Mouse (Mus musculus) forebrain, embryonic 16.5 days (tissue): ENCODE measurements around the gene Fam50b. TPM values are rescaled to one million over a fixed set of nuclear protein-coding genes. Genes with fewer than 3 reads are reported as not detected.

Experiments used
- ATAC-seq: fragments of 200-750 bp; cut with Nextera tagmentation; 2 replicates; pipeline ENCODE4 v1.8.0; 2017; ENCODE audit warnings: mild to moderate bottlenecking, moderate library complexity
- H3K27ac ChIP-seq: fragments of 300-500 bp; sonication (generic); 2 replicates; pipeline ENCODE4 v1.5.1; 2014; ENCODE audit warnings: low read length, control low read depth
- H3K27me3 ChIP-seq: fragments of 300-500 bp; sonication (generic); replicated peaks from 2 replicates; pipeline ENCODE4 v1.6.1; 2014; ENCODE audit warnings: low read length; ENCODE audit not compliant: control insufficient read depth, insufficient read depth
- H3K36me3 ChIP-seq: fragments of 300-500 bp; sonication (generic); 2 replicates; pipeline ENCODE4 v1.6.1; 2014; ENCODE audit not compliant: control insufficient read depth, insufficient read depth
- H3K4me1 ChIP-seq: fragments of 300-500 bp; sonication (generic); replicated peaks from 2 replicates; pipeline ENCODE4 v1.6.1; 2014; ENCODE audit warnings: low read length; ENCODE audit not compliant: control insufficient read depth, insufficient read depth
- H3K4me2 ChIP-seq: fragments of 300-500 bp; sonication (generic); 2 replicates; pipeline ENCODE4 v1.6.1; 2014; ENCODE audit warnings: mild to moderate bottlenecking, low read length, control low read depth
- H3K4me3 ChIP-seq: fragments of 300-500 bp; sonication (generic); replicated peaks from 2 replicates; pipeline ENCODE4 v1.5.1; 2014; ENCODE audit warnings: mild to moderate bottlenecking, low read length, control low read depth
- H3K9ac ChIP-seq: fragments of 300-500 bp; sonication (generic); replicated peaks from 2 replicates; pipeline ENCODE4 v1.6.1; 2014; ENCODE audit warnings: low read depth, low read length, control low read depth
- H3K9me3 ChIP-seq: fragments of 300-500 bp; sonication (generic); 2 replicates; pipeline ENCODE4 v1.6.1; 2016; ENCODE audit warnings: low read length; ENCODE audit not compliant: control insufficient read depth
- WGBS: fragments of 180-500 bp; shearing (Covaris S2); extraction: QIAGEN DNeasy Blood & Tissue Kit; methylation state at CpG from one replicate; pipeline ENCODE4 v1.1.7; 2014; 5-methylcytosine and 5-hydroxymethylcytosine counted together
- polyA plus RNA-seq: library from polyadenylated mRNA; unstranded; fragments of >200 nt; fragmentation: Nextera tagmentation; extraction: Ambion mirVana; gene quantifications from 2 replicates; pipeline ENCODE4 v1.2.1, GENCODE M21; 2015

Gene Fam50b
- polyA plus RNA-seq: not detected in 2 replicates

GRCm38 (mm10) chr13:34734686-34735085 lies at the start of gene Fam50b:
TSS of gene Fam50b (plus strand) at chr13:34734850.
- peak; percentile 50; the same call in 1 of the 2 replicates for ATAC-seq
- H3K27me3 ChIP-seq: no peaks in the 10 kb centered on the region
- WGBS: 16% methylated on average over 5 of the region's 5 CpGs

GRCm38 (mm10) chr13:34685008-34685765 lies 49.5 kb upstream of the Fam50b start:
- H3K9me3 ChIP-seq: no peaks in the 10 kb centered on the region

More at GRCm38 (mm10) chr13:34734686-34735085, at the start of gene Fam50b:
- Histone ChIP-seq H3K4me2 (no peak within 1 kb of the TSS), H3K4me3 (no peak within 1 kb of the TSS), H3K36me3 (no peaks in the 10 kb centered on the region), H3K9ac (no peak within 1 kb of the TSS), H3K4me1 (peaks cover 15% of the 10 kb centered on the region), H3K9me3 (no peaks in the 10 kb centered on the region), H3K27ac (peak within 1 kb of the TSS; percentile 8; the same call in 1 of the 2 replicates)

GRCm38 (mm10) chr13:34691049-34691448 lies 43.6 kb upstream of the Fam50b start:
- no peaks in the 10 kb centered on the region for H3K27me3 ChIP-seq

More at GRCm38 (mm10) chr13:34685008-34685765, 49.5 kb upstream of the Fam50b start:
- Histone ChIP-seq H3K36me3 (no peaks in the 10 kb centered on the region), H3K4me3 (no peak overlapping the region), H3K27ac (no peak overlapping the region), H3K4me1 (no peaks in the 10 kb centered on the region), H3K4me2 (no peak overlapping the region), H3K9ac (no peak overlapping the region), H3K27me3 (no peaks in the 10 kb centered on the region)
- WGBS: 76% methylated on average over 7 of the region's 7 CpGs
- no peak for ATAC-seq

GRCm38 (mm10) chr13:34693111-34693510 lies 41.5 kb upstream of the Fam50b start:
- no peaks in the 10 kb centered on the region for H3K4me1 ChIP-seq
- no peak overlapping the region for H3K27ac ChIP-seq
- H3K4me2 ChIP-seq: no peak overlapping the region
- H3K36me3 ChIP-seq: no peaks in the 10 kb centered on the region
- no peak for ATAC-seq
- H3K9me3 ChIP-seq: no peaks in the 10 kb centered on the region
- 83% methylated on average over 6 of the region's 6 CpGs for WGBS
- no peak overlapping the region for H3K9ac ChIP-seq
- no peaks in the 10 kb centered on the region for H3K27me3 ChIP-seq
- H3K4me3 ChIP-seq: no peak overlapping the region

More at GRCm38 (mm10) chr13:34691049-34691448, 43.6 kb upstream of the Fam50b start:
- no peaks in the 10 kb centered on the region for H3K9me3 ChIP-seq
- H3K36me3 ChIP-seq: no peaks in the 10 kb centered on the region
- no peak for ATAC-seq
- no peak overlapping the region for H3K4me3 ChIP-seq
- no peaks in the 10 kb centered on the region for H3K4me1 ChIP-seq
- H3K4me2 ChIP-seq: no peak overlapping the region
- 100% methylated on average over 1 of the region's 1 CpGs for WGBS
- H3K9ac ChIP-seq: no peak overlapping the region
- no peak overlapping the region for H3K27ac ChIP-seq

- no peaks in the 10 kb centered on the region for H3K27me3 ChIP-seq
- H3K9me3 ChIP-seq: no peaks in the 10 kb centered on the region
- no peaks in the 10 kb centered on the region for H3K4me1 ChIP-seq
- H3K36me3 ChIP-seq: no peaks in the 10 kb centered on the region
- WGBS: 77% methylated on average over 7 of the region's 7 CpGs
- H3K27ac ChIP-seq: no peak overlapping the region
- H3K9ac ChIP-seq: no peak overlapping the region
- no peak overlapping the region for H3K4me2 ChIP-seq
- H3K4me3 ChIP-seq: no peak overlapping the region
- peak; percentile 58; the same call in 1 of the 2 replicates for ATAC-seq
Measured at GRCm38 (mm10) chr13:34696734-34697332, 37.8 kb upstream of the Fam50b start.

- no peak for ATAC-seq
- H3K4me1 ChIP-seq: no peaks in the 10 kb centered on the region
- no peak overlapping the region for H3K27ac ChIP-seq
- 65% methylated on average over 2 of the region's 2 CpGs for WGBS
- no peak overlapping the region for H3K9ac ChIP-seq
- no peak overlapping the region for H3K4me2 ChIP-seq
- no peaks in the 10 kb centered on the region for H3K27me3 ChIP-seq
- no peaks in the 10 kb centered on the region for H3K36me3 ChIP-seq
- H3K4me3 ChIP-seq: no peak overlapping the region
- no peaks in the 10 kb centered on the region for H3K9me3 ChIP-seq
Measured at GRCm38 (mm10) chr13:34700091-34700490, 34.6 kb upstream of the Fam50b start.

- Histone ChIP-seq H3K4me2 (no peak overlapping the region), H3K36me3 (no peaks in the 10 kb centered on the region), H3K27me3 (no peaks in the 10 kb centered on the region), H3K27ac (no peak overlapping the region), H3K9me3 (no peaks in the 10 kb centered on the region), H3K4me1 (no peaks in the 10 kb centered on the region), H3K4me3 (no peak overlapping the region), H3K9ac (no peak overlapping the region)
- ATAC-seq: no peak
- 93% methylated on average over 1 of the region's 1 CpGs for WGBS
Measured at GRCm38 (mm10) chr13:34700630-34701029, 34.0 kb upstream of the Fam50b start.

GRCm38 (mm10) chr13:34703301-34703700 lies 31.3 kb upstream of the Fam50b start:
- H3K4me2 ChIP-seq: no peak overlapping the region
- H3K4me1 ChIP-seq: no peaks in the 10 kb centered on the region
- no peaks in the 10 kb centered on the region for H3K36me3 ChIP-seq
- no peak for ATAC-seq
- no peak overlapping the region for H3K9ac ChIP-seq
- no peak overlapping the region for H3K27ac ChIP-seq
- no peaks in the 10 kb centered on the region for H3K9me3 ChIP-seq
- 83% methylated on average over 2 of the region's 2 CpGs for WGBS
- H3K4me3 ChIP-seq: no peak overlapping the region
- H3K27me3 ChIP-seq: no peaks in the 10 kb centered on the region

GRCm38 (mm10) chr13:34703795-34704194 lies 30.9 kb upstream of the Fam50b start:
- H3K4me3 ChIP-seq: no peak overlapping the region
- no peaks in the 10 kb centered on the region for H3K9me3 ChIP-seq
- H3K9ac ChIP-seq: no peak overlapping the region
- WGBS: 82% methylated on average over 1 of the region's 1 CpGs
- no peaks in the 10 kb centered on the region for H3K36me3 ChIP-seq
- H3K27ac ChIP-seq: no peak overlapping the region
- H3K4me1 ChIP-seq: no peaks in the 10 kb centered on the region
- no peak overlapping the region for H3K4me2 ChIP-seq
- no peaks in the 10 kb centered on the region for H3K27me3 ChIP-seq
- ATAC-seq: no peak
